Mouse (Mus musculus): ENCODE data around the gene Scd2.
"Not testable (repeated sequence)": the region's sequence is repeated elsewhere in the genome, so short reads cannot be mapped to it uniquely, and the experiment has no call there.

Gene Scd2

DNA sequence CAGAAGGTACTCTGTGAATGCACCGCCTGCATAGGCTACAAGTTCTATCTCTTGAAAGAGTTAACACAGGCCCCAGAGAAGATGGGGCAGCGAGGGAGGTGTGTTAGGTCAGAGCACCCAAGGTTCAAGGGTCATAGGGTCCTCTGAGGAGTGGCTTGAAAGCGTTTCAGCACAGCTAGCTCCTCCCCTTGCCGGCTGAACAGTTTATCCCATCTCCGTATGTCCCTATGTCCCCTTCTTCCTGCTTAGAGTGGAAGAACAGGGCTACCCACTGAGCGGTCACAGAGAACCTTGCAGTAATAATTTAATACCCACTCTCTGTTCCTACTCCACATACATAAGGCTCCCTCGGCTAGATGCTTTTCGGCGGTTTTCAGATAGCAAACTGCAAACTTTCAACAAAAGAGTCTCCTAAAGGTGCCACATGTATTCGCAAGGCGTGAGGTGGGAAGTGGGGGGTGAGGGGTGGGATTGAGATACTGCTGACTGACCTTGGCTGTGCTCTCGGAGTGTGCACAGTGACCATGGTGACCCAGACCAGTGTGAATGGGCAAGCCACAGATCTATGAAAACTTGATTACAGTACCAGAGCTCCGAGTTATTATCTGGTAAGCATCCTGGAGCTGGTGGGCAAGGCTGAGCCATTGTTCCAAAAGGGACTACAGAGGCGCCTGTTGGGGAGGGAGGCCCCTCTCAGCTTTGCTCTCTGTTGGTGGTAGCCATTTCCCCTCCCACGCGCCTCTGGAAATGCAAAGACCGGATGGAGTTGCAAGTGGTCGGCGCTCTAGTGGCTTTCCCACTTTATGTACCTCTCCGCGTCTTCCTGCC lies at the start of gene Scd2:
TSS of gene Scd2 (plus strand) at position 734 of the 828 bp plus-strand sequence.
- DNase-seq (ENCODE audit: low spot score): no peak

DNA sequence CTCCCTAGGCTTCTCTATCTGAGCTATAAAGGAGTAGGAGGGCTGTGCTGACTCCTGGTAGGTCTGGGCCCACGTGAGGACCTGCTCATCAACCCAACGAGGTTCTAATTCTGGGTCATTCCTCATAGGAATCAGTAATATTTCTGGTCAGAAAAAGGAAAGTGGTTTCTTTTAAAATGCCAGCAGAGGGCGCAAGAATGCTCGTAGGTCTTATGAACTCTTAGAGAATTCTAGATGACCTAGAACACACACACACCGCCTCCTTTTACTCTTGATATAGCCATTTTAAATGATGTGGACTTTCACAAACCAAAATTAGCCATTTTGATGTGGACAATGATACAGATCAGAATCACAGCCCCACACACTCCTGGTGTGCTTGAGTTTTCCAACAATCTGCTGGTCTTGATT lies 47.7 kb upstream of the Scd2 start:
- DNase-seq (ENCODE audit: low spot score): peak; percentile 46

DNA sequence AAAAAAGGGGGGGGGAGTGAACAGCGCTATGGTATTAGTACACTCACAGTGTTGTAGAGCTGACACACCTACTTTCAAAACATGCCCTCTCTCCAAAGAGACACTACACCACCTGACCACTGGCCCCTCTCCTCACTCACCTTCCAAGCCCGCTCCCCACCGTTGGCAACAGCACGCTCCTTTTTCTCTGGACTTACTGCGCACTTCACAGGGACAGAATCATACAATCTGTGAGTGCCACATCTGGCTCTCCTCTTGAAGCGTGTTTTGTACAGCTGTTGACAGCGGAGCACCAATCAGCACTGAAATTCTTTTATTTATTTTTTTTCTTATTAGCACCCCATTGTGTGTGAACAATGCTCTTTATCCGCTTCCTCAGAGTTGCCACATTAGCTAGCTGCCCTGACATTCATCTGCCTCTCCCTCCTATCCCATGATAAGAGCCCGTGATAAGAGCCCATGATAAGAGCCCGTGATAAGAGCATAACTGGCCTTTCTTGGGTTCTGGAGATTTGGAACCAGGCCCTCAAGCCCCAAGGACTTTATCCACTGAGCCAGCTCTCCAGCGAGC lies 47.0 kb upstream of the Scd2 start:
- no peak for DNase-seq (ENCODE audit: low spot score)

DNA sequence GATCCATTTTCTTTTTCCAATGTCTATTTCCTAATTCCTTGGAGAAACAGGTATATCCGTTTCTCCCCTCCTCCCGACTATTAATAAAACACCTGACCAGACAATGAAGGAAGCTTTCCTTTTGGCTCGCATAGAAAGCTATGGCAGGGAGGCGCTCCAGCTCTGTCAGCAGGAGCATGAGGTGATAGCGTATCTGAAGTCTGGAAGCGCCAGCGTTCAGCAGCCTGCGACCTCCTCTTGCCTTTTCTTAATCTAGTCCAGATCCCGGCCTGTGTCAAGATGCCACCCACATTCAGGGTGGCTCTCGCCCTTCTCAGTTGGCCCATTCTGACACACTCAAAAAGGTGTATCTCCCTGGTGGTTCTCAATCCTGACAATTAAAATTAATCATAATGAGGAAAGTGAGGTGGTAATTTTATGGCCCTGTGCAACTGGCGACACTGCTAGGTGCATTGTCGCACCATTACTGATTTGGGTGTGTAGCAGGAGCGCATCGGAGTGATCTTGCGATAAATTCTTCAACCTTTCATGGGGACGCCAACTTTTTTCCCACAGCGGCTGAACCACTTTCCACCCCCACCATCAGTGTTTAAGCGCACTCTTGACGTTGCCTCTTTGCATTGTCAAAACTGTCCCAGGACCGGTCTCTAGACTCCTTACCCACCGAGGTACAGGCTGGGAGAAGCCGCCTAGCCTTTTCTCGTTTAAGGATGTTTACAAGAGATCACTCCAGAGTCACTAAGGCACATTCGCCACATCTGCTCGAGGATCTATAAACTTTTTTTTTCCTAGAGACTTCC lies 46.0 kb upstream of the Scd2 start:
- no peak for DNase-seq (ENCODE audit: low spot score)

DNA sequence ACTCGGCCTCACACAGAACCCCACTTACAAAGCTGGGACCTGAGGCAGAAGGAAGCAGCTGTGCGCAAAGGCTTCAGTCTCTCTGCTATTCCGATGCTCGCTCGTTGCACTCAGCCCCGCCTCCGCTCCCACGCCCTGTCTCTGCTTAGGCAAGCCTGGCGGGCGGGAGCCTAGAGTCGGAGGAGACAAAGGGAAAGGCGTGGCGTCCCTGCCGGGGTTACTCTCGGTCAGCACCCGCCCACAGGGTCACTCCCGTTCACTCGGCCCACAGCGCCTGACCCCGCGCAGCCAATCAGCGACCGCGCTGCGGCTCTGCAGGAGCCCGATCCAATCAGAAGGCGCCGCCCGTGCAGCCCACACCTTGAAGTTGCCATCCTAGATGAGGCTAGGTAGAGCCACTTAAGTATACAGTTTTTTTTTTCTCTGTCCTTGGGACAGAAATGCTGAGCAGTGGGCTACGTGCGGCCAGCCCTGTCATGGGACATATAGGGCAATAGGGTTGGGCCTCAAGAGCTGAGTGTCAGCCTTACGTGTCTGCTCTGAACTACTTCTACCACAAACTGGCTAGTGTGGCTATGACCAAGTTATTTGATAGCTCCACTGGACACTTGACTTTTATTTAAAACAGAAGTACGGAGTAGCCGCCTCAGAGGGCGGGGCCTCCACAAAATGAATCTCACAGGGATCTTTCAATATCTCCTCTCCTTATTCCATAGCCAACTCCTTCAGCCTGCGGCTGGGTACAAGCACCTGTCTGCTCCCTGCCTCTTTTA lies 45.2 kb upstream of the Scd2 start:
- peak; percentile 98 for DNase-seq (ENCODE audit: low spot score)

DNA sequence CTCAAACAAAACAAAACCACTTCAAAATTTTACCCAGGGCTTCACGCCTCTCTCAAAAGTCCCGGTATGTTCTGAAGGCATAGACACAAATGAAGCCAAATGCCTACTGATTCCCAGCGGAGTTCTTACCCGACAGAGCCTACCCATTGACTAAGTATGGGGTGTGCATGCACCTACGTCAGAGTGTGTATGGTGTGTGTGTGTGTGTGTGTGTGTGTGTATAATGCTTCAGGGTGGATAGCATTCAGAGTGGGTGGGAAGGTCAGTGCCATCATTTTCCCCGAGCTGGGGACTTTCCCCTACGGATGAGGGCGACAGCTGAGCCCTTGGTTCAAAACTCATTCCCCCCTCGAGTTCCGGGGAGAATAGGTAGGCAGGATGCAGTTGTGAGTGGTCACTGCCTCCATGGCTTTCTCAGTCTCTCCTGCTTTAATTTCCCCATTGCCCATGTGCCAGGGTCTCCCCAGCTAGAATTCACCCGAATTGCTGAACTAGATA lies 44.6 kb upstream of the Scd2 start:
- DNase-seq (ENCODE audit: low spot score): no peak

DNA sequence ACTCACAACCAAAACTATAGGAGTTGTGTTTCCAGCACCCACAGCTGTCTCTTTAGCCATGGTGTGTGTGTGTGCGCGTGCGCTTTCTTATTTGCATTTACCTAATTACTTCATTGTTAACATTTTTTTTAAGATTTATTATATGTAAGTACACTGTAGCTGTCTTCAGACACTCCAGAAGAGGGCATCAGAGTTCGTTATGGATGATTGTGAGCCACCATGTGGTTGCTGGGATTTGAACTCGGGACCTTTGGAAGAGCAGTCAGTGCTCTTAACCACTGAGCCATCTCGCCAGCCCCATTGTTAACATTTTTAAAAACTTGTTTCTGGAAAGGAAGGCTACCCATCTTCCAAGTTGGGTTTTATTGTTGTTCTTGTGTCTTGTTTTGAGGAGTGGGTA lies 42.3 kb upstream of the Scd2 start:
- DNase-seq (ENCODE audit: low spot score): not testable (repeated sequence)

DNA sequence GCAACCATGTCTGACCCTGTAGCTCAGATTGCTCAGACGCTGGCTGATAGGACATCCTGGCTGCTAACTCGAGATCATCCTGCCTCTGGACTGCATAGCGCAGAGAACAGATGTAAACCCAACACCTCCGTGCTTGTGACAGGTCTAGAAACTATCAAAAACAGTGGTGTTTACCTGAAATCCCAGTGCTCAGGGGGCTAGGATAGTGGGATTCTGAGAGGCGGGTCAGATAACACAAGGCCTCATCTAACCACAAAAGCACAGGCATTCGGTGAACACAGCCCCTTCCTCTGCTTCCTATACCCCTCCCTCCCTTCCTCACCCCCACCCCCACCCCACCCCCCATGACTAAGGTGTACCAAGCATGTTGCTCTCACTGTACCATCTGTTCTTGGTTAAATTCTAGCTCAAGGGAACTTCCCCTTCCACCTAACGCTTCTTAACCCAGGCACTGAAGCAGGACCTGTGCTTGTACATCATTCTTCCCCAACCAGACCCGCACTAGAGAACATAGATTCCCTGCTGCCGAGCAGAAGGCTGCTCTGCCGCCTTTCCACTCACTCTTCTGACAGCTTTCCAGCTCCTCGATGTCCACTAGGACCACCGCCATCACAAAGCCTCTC lies 41.4 kb upstream of the Scd2 start:
- DNase-seq (ENCODE audit: low spot score): no peak

DNA sequence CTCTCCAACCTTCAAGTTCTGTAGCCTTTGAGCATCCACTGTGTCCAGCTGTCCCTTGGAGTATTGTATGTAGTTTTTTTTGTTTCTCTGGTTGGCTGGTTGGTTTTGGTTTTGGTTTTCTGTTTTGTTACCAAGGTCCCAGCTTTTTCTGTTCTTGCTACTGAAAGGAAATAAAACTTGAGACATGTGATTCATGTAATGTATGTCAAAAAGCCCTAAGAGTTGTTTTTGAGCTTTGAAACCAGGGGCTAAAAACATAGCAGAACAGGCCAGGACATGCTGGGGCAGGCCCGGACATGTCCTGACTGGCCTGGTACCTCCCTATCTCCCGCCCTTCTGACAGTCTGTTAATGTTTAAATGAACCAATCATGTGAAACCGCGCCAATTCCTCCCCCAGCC lies 39.4 kb upstream of the Scd2 start:
- DNase-seq (ENCODE audit: low spot score): not testable (repeated sequence)

DNA sequence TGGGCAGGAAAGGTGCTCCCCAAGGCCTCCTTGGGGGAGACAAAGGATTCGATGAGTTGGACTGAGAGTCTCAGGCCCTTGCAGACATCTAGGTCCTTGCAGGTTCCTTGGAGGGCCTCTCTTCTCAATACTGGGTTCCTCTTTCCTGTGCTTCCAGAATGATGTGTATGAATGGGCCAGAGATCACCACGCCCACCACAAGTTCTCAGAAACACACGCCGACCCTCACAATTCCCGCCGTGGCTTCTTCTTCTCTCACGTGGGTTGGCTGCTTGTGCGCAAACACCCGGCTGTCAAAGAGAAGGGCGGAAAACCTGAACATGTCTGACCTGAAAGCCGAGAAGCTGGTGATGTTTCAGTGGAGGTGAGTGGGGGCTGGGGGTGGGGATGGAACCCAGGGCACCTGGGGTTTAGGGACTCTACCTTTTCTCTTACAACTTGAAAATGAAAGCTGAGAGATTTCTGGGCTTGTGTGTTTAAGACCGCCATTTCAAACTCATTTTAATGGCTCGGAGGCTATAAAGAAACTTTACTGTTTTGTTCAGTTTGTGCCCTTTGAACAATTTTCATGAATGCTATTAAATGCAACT lies 36.0 kb upstream of the Scd2 start:
- no peak for DNase-seq (ENCODE audit: low spot score)

DNA sequence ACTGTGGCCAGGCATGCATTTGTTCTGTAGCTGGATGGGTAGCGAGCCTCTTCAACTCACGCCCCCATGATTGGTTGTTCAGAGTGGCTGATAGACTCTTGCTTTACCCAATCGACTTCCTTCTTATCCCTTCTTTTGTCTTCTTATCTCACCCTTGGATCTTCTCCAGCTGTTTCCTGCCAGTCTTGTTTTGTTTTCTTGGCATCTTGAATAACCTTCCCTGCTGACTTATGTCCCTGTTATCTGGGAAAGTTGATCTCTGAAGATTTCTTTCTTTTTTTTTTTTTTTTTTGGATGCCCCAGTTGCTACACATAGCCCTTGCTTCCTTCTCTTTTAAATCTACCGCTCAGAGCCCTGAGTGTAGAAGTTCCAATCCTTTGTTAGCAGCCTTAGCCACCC lies 34.0 kb upstream of the Scd2 start:
- DNase-seq (ENCODE audit: low spot score): no peak

DNA sequence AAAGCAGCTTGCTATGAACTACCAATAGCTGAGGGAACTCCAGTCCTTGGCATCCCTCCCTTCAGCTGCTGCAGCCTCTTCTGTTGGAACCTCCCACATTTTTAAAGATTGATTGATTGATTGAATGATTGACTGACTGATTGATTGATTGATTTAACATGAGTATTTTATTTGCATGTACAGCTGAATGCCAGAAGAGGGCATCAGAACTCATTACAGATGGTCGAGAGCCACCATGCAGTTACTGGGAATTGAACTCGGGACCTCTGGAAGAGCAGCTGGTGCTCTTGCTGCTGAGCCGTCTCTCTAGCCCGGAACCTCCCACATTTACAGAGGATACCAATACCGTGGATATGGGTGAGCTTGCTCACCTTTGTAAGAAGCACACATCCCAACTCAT lies 33.0 kb upstream of the Scd2 start:
- no peak for DNase-seq (ENCODE audit: low spot score)

DNA sequence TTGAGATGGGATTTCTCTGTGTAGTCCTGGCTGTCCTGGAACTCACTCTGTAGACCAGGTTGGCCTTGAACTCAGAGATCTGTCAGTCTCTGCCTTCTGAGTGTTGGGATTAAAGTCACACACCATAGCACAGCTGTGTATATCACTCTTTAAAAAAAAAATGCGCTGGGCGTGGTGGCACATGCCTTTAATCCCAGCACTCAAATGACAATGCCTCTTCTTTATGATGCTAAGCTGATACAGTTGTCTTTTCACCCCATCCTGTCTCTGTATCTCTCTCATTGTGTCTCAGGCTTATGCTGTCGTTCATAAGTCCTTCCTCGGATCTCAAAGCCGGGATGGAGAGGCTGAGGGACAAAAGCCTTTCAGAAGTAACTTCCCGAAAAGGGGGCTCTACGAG lies 31.7 kb upstream of the Scd2 start:
- DNase-seq (ENCODE audit: low spot score): no peak

DNA sequence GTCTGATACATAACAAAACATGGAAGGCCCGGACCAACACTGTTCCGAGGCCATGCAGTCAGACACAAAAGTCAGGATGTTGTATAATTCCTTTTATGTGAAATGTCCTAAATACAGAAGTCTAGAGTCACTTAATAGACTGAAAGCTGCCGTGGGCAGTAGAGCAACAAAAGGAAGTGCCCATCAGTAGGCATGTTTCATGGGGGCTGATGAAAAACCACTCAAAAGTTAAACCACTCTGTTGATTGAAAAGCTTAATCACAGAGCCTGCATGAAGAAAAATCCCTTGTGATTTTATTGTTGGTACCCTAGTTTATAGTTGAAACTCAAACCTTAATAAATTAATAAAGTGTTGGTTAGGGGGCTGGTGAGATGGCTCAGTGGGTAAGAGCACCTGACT lies 29.9 kb upstream of the Scd2 start:
- no peak for DNase-seq (ENCODE audit: low spot score)

DNA sequence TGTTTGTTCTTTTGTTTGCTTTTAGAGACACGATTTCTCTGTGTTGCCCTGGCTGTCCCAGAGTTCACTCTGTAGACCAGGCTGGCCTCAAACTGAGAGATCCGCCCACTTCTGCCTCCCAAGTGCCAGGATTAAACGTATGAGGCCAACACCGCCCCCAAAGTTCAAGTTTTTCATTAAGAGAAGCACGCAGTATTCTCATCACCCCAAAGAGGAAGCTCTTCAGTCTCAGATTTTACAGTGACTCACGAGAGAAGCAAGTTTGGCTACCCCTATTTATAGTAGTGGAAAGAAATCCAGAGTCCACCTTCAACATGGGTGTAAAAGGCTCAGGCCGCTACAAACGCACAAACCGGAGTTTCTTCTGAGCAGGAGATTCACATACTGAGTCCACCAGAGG lies 29.2 kb upstream of the Scd2 start:
- DNase-seq (ENCODE audit: low spot score): no peak

DNA sequence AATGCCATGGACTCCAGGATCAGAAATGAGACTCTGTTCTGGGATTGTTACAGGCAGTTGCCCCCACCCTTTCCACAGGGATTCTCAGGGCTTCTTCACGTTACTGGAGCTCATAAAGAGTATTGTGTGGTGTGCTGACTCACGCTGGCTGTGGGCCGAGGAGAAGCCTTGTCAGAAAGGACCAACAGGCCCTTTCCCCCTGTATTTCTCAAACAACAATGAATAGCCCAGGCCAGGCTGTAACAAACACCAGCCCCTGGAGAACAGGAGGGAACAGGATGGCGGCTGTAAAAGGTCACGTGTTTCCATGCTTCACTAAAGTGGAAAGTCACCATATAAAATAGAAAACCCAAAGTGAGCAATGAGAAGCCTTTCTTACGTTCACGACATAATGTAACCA lies 28.2 kb upstream of the Scd2 start:
- peak; percentile 32 for DNase-seq (ENCODE audit: low spot score)

DNA sequence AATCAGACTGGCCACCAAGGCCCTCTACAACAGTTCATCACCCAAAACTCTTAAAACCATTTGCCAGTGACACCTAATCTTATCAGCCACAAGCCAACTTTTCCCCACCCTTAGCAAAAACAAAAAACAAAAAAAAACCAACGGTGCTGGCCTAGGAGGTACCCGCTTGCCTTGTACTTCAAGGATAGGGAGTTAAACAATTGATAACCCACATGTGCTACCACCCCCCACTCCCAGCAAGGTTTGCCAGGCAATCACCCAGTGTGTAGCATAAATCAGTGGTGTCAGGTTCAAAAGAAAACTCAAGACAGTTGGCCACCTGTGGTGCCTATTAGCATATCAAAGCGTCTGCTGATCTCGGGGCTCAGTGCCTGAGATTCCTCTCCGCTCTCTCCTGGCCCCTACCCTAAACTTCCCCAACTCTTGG lies 27.6 kb upstream of the Scd2 start:
- no peak for DNase-seq (ENCODE audit: low spot score)

DNA sequence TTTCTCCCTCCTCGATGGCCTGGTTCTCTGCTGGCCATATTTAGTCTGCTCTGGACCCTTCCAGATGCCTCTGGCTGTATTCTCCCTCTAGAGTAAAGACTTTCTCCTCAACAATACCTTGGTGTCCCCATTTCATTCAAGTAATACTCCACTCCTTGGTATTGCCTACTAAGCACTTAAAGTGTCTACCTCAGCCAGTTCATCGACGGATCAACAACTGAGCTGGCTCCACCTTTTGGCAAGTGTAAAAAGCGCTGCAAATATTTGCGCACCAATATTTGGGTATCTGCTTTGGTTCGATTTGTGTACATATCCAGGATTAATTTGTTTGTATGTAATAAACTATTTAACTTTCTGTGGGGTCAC lies 27.0 kb upstream of the Scd2 start:
- peak; percentile 22 for DNase-seq (ENCODE audit: low spot score)

DNA sequence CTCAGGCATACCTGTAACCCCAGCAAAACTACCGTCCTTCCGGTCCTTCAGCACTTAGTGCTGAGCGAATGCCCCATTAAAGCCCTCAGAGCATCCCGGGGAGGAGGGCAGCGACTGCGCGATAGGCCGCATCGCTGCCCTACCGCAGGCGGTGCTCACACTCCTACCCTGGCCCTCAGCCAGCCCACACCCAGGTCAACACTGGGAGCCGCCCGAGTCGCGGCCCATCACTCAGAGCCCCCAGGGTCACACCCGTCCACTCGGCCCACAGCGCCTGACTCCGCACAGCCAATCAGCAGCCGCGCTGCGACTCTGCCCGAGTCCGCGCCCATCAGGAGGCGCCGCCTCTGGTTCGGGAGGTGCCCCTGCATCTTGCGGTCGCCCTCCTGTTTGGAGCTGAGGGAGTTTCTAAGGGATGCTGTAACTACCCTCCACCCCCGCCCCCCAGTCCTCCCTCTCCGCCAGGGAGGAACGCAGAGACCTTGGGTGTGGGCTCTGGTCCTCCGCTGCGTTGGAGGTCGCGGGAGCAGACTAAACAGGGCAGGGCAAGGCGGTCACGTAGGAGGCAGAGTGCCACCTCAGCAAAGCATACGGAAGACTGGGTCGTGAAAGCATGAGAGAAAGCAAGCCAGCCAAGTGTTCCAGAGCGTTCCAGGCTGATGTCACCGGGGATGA lies 26.5 kb upstream of the Scd2 start:
- DNase-seq (ENCODE audit: low spot score): peak; percentile 91

DNA sequence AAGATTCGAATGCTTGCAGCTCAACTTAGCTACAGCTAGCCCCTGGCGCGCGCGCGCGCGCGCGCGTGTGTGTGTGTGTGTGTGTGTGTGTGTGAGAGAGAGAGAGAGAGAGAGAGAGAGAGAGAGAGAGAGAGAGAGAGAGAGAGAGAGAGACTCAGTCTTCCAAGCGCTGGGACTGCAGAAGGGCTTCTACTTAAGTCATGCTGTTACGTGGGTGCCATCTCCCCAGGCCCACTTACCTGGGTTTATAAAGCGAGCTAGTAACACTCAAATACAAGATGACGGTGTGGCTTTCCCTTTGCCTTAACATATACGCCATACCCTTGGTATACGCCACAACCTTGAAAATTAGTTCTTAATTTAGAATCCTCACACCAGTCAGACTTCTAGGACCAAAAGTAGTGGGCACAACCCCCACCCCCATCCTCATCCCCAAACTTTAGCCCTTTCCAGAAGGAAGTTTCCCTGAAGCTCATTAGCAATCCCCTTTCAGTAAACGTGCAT lies 25.9 kb upstream of the Scd2 start:
- no peak for DNase-seq (ENCODE audit: low spot score)

DNA sequence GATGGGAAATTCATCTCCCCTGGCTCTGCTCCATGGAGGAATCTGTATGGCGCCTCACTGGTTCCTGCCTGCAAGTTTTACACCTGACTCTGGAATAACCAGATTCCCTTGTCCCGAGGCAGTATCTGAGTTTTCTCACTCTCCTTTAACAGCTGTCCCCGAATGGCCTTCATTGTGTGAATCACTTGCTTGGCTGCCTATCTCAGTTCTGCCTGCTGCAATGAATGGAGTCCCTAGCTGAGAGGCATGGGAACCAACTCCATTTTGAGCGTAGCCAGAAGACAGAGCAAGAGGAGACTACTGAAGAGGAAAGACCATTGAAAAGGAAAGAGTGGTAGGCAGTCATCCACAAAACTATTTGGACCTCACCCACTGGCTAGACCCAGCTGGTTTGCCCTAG lies 19.8 kb upstream of the Scd2 start:
- no peak for DNase-seq (ENCODE audit: low spot score)
